Mouse (Mus musculus): ENCODE data around the gene Smagp.

GRCm38 (mm10) chr15:100624435-100624834 is 12.3 kb downstream of the Smagp start:
- no peak for TF ChIP-seq CTCF (IDR thresholded peaks at IDR 0.05; ENCODE audit: insufficient read depth, low read depth, low read length)
- no peak for TF ChIP-seq POLR2A (IDR thresholded peaks at IDR 0.05; ENCODE audit: insufficient read depth, low read depth, low read length)

Measured in olfactory bulb, adult 2 months (tissue).